In the genomic region with DNA sequence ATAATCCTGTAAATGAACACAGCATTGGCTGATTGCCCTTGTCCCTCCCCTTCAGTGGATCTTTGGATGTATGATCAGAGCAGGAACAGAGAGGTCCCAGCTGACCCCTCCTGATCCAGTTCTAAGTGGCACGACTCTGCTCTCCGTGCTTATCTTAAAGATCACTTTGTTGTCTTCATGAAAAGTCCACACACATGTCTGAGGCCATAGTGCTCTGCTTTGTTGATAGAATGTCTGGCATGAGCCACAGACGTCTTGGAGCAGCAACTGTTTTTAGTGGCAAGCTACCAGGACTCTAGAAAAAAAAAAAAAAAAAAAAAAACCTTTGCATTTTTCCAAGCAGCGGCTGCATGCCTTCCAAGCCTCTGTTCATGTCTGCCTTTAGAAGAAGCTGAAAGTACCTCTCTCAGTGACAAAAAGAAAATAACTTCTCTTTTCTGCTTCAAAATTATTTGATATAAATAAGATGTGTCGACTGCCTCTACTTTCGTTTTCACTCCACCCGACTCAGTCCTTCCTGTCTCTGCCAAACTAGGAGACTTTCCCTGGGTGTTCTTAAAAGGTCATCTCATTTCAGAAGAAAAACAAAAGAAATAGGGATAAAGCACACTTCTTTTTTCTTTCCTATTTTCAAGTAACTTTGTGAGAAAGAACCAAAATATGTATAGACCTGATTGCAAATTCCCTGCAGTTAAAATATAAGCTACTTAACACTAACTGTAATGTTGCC, we compare ENCODE assay signal across 8 mouse cellular contexts.
DNase-seq lines count a peak whose midpoint lies in the region; ATAC-seq and TF ChIP-seq lines count a peak whose summit lies in the region.

No protein-coding gene starts in this region.

- peak overlapping the region; percentile 10 for H3K4me2 ChIP-seq in midbrain, postnatal 0 days (ENCODE audit: low read depth, low read length, poor library complexity, severe bottlenecking)
- H3K4me2 ChIP-seq in midbrain, embryonic 13.5 days (replicated peaks), result no peak overlapping the region
- H3K4me2 ChIP-seq in neural tube, embryonic 15.5 days, result peak overlapping the region; percentile 9; the same call in 1 of the 2 replicates

- no peak for TF ChIP-seq CTCF in midbrain, postnatal 0 days (IDR thresholded peaks at IDR 0.05)
- no peak for TF ChIP-seq CTCF in kidney, adult 2 months (conservative IDR thresholded peaks at IDR 0.05; ENCODE audit: insufficient read depth, insufficient read length, low read depth, low read length)

- no peaks in the 10 kb centered on the region for H3K36me3 ChIP-seq in midbrain, postnatal 0 days (ENCODE audit: insufficient read depth, low read length)
- H3K36me3 ChIP-seq in midbrain, embryonic 13.5 days, result no peaks in the 10 kb centered on the region
- no peaks in the 10 kb centered on the region for H3K36me3 ChIP-seq in kidney, adult 2 months (ENCODE audit: control insufficient read depth, insufficient read depth, low read length)
- H3K36me3 ChIP-seq in neural tube, embryonic 15.5 days, result no peaks in the 10 kb centered on the region

- H3K9me3 ChIP-seq in midbrain, postnatal 0 days (ENCODE audit: low read length), result no peaks in the 10 kb centered on the region
- no peaks in the 10 kb centered on the region for H3K9me3 ChIP-seq in midbrain, embryonic 13.5 days
- H3K9me3 ChIP-seq in neural tube, embryonic 15.5 days (replicated peaks), result no peaks in the 10 kb centered on the region

- H3K9ac ChIP-seq in midbrain, postnatal 0 days (replicated peaks; ENCODE audit: low read length, poor library complexity, severe bottlenecking), result no peak overlapping the region
- no peak overlapping the region for H3K9ac ChIP-seq in midbrain, embryonic 13.5 days (replicated peaks)
- no peak overlapping the region for H3K9ac ChIP-seq in neural tube, embryonic 15.5 days (replicated peaks)

- no peak for ATAC-seq in midbrain, postnatal 0 days (ENCODE audit: low FRiP score)
- no peak for ATAC-seq in midbrain, embryonic 13.5 days
- ATAC-seq in neural tube, embryonic 15.5 days (ENCODE audit: low FRiP score), result no peak

- H3K27me3 ChIP-seq in midbrain, postnatal 0 days (ENCODE audit: insufficient read depth, low read length), result no peaks in the 10 kb centered on the region
- no peaks in the 10 kb centered on the region for H3K27me3 ChIP-seq in midbrain, embryonic 13.5 days
- no peaks in the 10 kb centered on the region for H3K27me3 ChIP-seq in kidney, adult 2 months (replicated peaks; ENCODE audit: control insufficient read depth, insufficient read depth, low read length)
- no peaks in the 10 kb centered on the region for H3K27me3 ChIP-seq in neural tube, embryonic 15.5 days (replicated peaks)

- no peaks in the 10 kb centered on the region for H3K4me1 ChIP-seq in midbrain, postnatal 0 days (ENCODE audit: insufficient read depth, low read length)
- no peaks in the 10 kb centered on the region for H3K4me1 ChIP-seq in midbrain, embryonic 13.5 days (replicated peaks)
- 0 out of 2 replicates have a peak, but pooled peaks cover 5% of the 10 kb centered on the region for H3K4me1 ChIP-seq in kidney, adult 2 months (ENCODE audit: control insufficient read depth, insufficient read depth, low read length)
- H3K4me1 ChIP-seq in neural tube, embryonic 15.5 days, result no peaks in the 10 kb centered on the region

- no peak for TF ChIP-seq POLR2A in kidney, adult 2 months (IDR thresholded peaks at IDR 0.05; ENCODE audit: low read depth, low read length)

- intact Hi-C loops in gastrocnemius, postnatal 14 days (cut with DNase I; ENCODE audit: low total_unique reads), result no loop called here

- peak; percentile 10 for DNase-seq in midbrain, postnatal 0 days (ENCODE audit: low spot score)
- peak; percentile 32 for DNase-seq in c-Kit-negative CD71-positive TER-119-positive erythroid progenitor cells, embryonic 14.5 days (ENCODE audit: low read depth, low spot score)
- peak; percentile 6 for DNase-seq in gastrocnemius, postnatal 14 days
- DNase-seq in kidney, adult 2 months, result peak; percentile 64
- peak; percentile 31 for DNase-seq in liver
- DNase-seq in thymus, postnatal 36 days, result peak; percentile 25 to 48

- peak overlapping the region; percentile 13; the same call in 1 of the 2 replicates for H3K4me3 ChIP-seq in midbrain, postnatal 0 days (ENCODE audit: low read depth, low read length)
- H3K4me3 ChIP-seq in midbrain, embryonic 13.5 days (replicated peaks), result no peak overlapping the region
- H3K4me3 ChIP-seq in kidney, adult 2 months (ENCODE audit: insufficient read depth, low read depth, low read length), result peak overlapping the region; percentile 21
- H3K4me3 ChIP-seq in neural tube, embryonic 15.5 days (replicated peaks), result no peak overlapping the region

- no peak overlapping the region for H3K27ac ChIP-seq in midbrain, postnatal 0 days (ENCODE audit: low read depth, low read length)
- H3K27ac ChIP-seq in midbrain, embryonic 13.5 days, result no peak overlapping the region
- H3K27ac ChIP-seq in kidney, adult 2 months (ENCODE audit: insufficient read depth, low read depth, low read length), result peak overlapping the region; percentile 63
- H3K27ac ChIP-seq in neural tube, embryonic 15.5 days (replicated peaks), result no peak overlapping the region

- 46% methylated on average over 7 of the region's 7 CpGs for WGBS in midbrain, postnatal 0 days
- 66% methylated on average over 7 of the region's 7 CpGs for WGBS in midbrain, embryonic 13.5 days
- 12% methylated on average over 7 of the region's 7 CpGs for WGBS in kidney, adult 2 months
- WGBS in neural tube, embryonic 15.5 days, result 59% methylated on average over 7 of the region's 7 CpGs

Comparison
In these comparisons a context has a peak if more than half of its experiments do, and no peak if none do; other contexts are left out.
1. H3K4me3 ChIP-seq: peak in midbrain, postnatal 0 days (single experiment) and kidney, adult 2 months (single experiment); none in midbrain, embryonic 13.5 days (single experiment) and neural tube, embryonic 15.5 days (single experiment).
2. DNase-seq: peak in every context shown above with its lines; median percentile 64 in kidney, adult 2 months; 36 in thymus, postnatal 36 days; 32 in c-Kit-negative CD71-positive TER-119-positive erythroid progenitor cells, embryonic 14.5 days; 31 in liver; 10 in midbrain, postnatal 0 days; 6 in gastrocnemius, postnatal 14 days.